Mouse (Mus musculus) neural tube, embryonic 11.5 days (tissue): ENCODE data around the gene Pax5. TPM values are rescaled to one million over a fixed set of nuclear protein-coding genes. Genes with fewer than 3 reads are reported as not detected.
A peak's percentile ranks its signal among the peaks of the same experiment; 100 is the strongest.

Source experiments
- ATAC-seq: fragments of 200-750 bp; cut with Nextera tagmentation; 2 replicates; pipeline ENCODE4 v1.8.0; 2017; ENCODE audit warnings: moderate number of reproducible peaks, mild to moderate bottlenecking, moderate TSS enrichment, moderate library complexity; ENCODE audit not compliant: insufficient read depth, low FRiP score, low TSS enrichment
- DNase-seq: peaks from one replicate; pipeline ENCODE4 v3.0.0-alpha.2; 2015; ENCODE audit warnings: low spot score
- H3K27ac ChIP-seq: fragments of 300-500 bp; sonication (generic); 2 replicates; pipeline ENCODE4 v1.5.1; 2014; ENCODE audit warnings: low read depth, mild to moderate bottlenecking, low read length
- H3K27me3 ChIP-seq: fragments of 300-500 bp; sonication (generic); 2 replicates; pipeline ENCODE4 v1.6.1; 2014; ENCODE audit warnings: mild to moderate bottlenecking, low read length, mixed read lengths; ENCODE audit not compliant: control insufficient read depth, insufficient read depth
- H3K36me3 ChIP-seq: fragments of 300-500 bp; sonication (generic); 2 replicates; pipeline ENCODE4 v1.6.1; 2014; ENCODE audit warnings: mild to moderate bottlenecking, low read length, moderate library complexity, mixed read lengths; ENCODE audit not compliant: control insufficient read depth, insufficient read depth
- H3K4me1 ChIP-seq: fragments of 300-500 bp; sonication (generic); 2 replicates; pipeline ENCODE4 v1.6.1; 2014; ENCODE audit warnings: low read length, mixed read lengths; ENCODE audit not compliant: control insufficient read depth, insufficient read depth
- H3K4me2 ChIP-seq: fragments of 300-500 bp; sonication (generic); 2 replicates; pipeline ENCODE4 v1.6.1; 2014; ENCODE audit warnings: low read depth, mild to moderate bottlenecking, moderate library complexity
- H3K4me3 ChIP-seq: fragments of 300-500 bp; sonication (generic); 2 replicates; pipeline ENCODE4 v1.5.1; 2014; ENCODE audit warnings: low read depth, low read length
- H3K9ac ChIP-seq: fragments of 300-500 bp; sonication (generic); 2 replicates; pipeline ENCODE4 v1.6.1; 2014; ENCODE audit warnings: mild to moderate bottlenecking, low read length
- H3K9me3 ChIP-seq: fragments of 300-500 bp; sonication (generic); 2 replicates; pipeline ENCODE4 v1.6.1; 2016; ENCODE audit warnings: low read length; ENCODE audit not compliant: control insufficient read depth
- WGBS: fragments of 180-500 bp; shearing (Covaris S2); extraction: QIAGEN DNeasy Blood & Tissue Kit; methylation state at CpG from one replicate; pipeline ENCODE4 v1.1.7; 2014; 5-methylcytosine and 5-hydroxymethylcytosine counted together
- microRNA-seq: library from miRNA; unstranded; fragments of <30 nt; microRNA quantifications from one replicate; pipeline ENCODE4, GENCODE M21; 2016
- polyA plus RNA-seq: library from polyadenylated mRNA; unstranded; fragments of >200 nt; fragmentation: Nextera tagmentation; extraction: Ambion mirVana; gene quantifications from 2 replicates; pipeline ENCODE4 v1.2.1, GENCODE M21; 2014

Pax5 gene
- polyA plus RNA-seq, 1 experiment from 2014 or later, result 2.4 TPM

DNA sequence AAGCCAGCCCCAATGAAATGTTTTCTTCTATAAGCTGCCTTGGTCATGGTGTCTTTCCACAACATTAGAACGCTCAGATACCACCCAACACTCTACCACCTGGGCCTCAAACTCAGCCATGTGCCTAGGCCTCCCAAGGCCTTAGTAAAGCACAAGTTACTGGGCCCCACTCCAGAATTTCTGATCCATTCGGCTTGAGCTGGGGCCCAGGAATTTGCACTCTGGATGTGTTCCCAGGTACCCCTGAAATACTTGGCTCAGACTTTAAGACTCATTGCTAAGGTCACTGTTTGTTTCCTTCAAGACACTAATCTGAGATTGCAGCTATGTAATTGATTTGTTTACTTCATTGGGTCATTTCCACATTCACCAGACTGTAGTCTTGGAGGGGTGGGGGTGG lies 214.5 kb downstream of the Pax5 start:
- Histone ChIP-seq H3K27me3 (no peaks in the 10 kb centered on the region), H3K4me1 (peaks cover 3% of the 10 kb centered on the region; the same call in 1 of the 2 replicates), H3K36me3 (no peaks in the 10 kb centered on the region), H3K9me3 (no peaks in the 10 kb centered on the region), H3K4me2 (no peak overlapping the region), H3K9ac (no peak overlapping the region), H3K4me3 (no peak overlapping the region), H3K27ac (no peak overlapping the region)
- no peak for DNase-seq
- no peak for ATAC-seq
- 94% methylated on average over 2 of the region's 2 CpGs for WGBS

DNA sequence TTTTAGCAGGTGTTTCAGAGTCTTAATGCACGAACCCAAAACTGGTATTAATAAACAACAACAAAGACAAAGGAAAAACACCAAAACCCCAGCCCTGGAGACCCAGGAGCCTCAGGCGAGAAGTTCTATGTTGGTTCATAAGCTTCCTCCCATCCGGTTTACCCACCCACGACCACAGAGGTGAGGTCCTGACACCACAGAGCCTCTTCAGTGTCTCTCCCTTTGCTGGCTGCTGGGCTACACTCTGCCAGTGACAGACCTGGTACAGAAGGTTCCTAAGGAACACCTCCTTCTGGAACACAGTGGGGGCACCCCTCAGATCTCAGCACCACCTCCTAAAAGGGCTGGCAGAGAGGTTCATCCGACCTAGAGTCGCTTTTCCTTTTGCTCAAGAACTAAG lies 216.5 kb downstream of the Pax5 start:
- no peak for DNase-seq
- Histone ChIP-seq H3K4me2 (no peak overlapping the region), H3K4me1 (peaks cover 6% of the 10 kb centered on the region; the same call in 1 of the 2 replicates), H3K27ac (no peak overlapping the region), H3K27me3 (no peaks in the 10 kb centered on the region), H3K4me3 (no peak overlapping the region), H3K9ac (no peak overlapping the region), H3K36me3 (no peaks in the 10 kb centered on the region), H3K9me3 (no peaks in the 10 kb centered on the region)
- WGBS, result 74% methylated on average over 6 of the region's 6 CpGs
- ATAC-seq, result no peak

DNA sequence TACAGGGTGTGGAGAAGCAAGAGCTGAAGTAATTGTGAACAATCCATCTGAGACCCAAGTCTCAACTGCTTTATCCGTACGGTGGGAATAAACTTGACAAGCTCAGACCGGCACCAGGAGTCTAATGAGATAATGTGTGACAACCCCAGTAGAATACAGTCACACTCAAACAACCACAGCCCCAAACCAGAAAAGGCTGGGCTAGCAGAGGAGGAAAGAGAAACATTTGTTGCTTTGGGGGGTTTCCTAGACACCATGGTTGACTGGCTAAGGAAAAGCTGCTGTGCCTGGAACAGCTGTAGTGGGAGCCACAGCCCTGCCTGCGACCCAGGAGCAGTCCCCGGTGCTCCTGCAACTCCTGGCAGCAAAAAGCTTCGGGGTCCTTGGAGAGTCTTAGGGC lies 219.4 kb downstream of the Pax5 start:
- peaks cover 9% of the 10 kb centered on the region; the same call in 1 of the 2 replicates for H3K4me1 ChIP-seq
- no peak for DNase-seq
- no peak overlapping the region for H3K9ac ChIP-seq
- H3K36me3 ChIP-seq, result no peaks in the 10 kb centered on the region
- H3K4me2 ChIP-seq, result no peak overlapping the region
- no peak overlapping the region for H3K27ac ChIP-seq
- no peak for ATAC-seq
- H3K9me3 ChIP-seq, result no peaks in the 10 kb centered on the region
- no peaks in the 10 kb centered on the region for H3K27me3 ChIP-seq
- WGBS, result 56% methylated on average over 6 of the region's 6 CpGs
- no peak overlapping the region for H3K4me3 ChIP-seq

DNA sequence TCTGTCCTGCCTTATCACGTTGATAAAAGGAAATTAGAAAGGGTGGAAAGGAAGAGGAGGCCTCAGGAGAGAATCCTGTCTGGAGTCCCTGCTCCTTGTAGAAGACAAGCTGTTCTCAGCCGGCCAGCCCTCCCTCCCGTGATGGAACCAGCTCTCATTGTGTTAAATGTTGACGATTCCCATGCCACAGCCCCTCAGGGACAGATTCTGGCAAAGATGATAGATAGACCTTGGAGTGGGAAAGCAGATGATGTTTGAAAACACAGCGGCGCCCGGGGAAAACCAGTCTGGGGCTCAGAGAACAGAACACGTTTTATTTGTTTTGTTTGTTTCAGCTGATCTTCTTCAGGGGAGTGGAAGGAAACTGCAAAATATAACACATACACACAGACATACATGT lies 221.6 kb downstream of the Pax5 start:
- ATAC-seq, result no peak
- Histone ChIP-seq H3K4me3 (no peak overlapping the region), H3K36me3 (no peaks in the 10 kb centered on the region), H3K27ac (no peak overlapping the region), H3K4me1 (peaks cover 9% of the 10 kb centered on the region; the same call in 1 of the 2 replicates), H3K4me2 (no peak overlapping the region), H3K9me3 (no peaks in the 10 kb centered on the region), H3K27me3 (no peaks in the 10 kb centered on the region), H3K9ac (no peak overlapping the region)
- DNase-seq, result peak; percentile 52
- WGBS, result 38% methylated on average over 8 of the region's 8 CpGs

DNA sequence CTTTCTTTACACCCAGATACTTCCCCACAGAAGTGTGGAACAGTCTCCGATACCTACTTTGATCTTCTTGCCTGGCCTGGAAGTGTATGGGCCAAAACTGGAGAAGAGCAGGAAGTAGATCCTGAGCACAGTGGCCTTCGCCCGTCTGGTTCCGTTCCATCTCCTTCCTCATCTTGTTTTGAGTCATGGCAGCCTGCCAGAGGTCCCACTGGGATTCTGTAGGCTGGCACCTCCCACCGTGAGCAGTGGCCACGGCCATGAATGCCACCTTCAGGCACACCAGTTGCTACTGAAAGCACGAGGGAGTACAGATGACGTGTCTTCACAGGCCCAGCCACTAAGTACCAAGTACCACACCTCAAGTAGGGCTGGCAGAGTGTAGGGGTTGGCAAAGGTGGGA lies 222.1 kb downstream of the Pax5 start:
- Histone ChIP-seq H3K27me3 (no peaks in the 10 kb centered on the region), H3K27ac (no peak overlapping the region), H3K4me3 (no peak overlapping the region), H3K9ac (no peak overlapping the region), H3K9me3 (no peaks in the 10 kb centered on the region), H3K36me3 (no peaks in the 10 kb centered on the region), H3K4me1 (peaks cover 9% of the 10 kb centered on the region; the same call in 1 of the 2 replicates), H3K4me2 (no peak overlapping the region)
- ATAC-seq (no peak), DNase-seq (no peak)
- 76% methylated on average over 8 of the region's 8 CpGs for WGBS

DNA sequence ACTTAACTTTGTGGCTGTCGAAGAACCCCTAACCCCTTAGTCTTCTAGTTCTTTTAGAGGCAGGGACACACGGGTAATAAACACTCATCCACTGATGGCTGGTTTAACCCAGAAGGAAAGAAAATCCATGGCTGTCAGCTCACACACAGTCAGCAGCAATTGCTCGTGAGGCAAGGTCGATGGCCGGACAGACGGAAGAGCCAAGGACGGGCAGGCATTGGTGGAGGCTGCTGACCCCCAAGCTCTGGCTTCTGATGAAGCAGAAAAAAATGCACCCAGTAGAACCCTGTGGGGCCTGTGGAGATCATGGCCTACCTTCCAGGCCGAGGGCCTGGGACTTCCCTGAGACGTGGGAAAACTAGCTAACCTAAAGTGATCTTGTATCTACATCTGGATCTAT lies 227.4 kb downstream of the Pax5 start:
- H3K4me3 ChIP-seq, result no peak overlapping the region
- H3K27ac ChIP-seq, result no peak overlapping the region
- H3K4me1 ChIP-seq, result no peaks in the 10 kb centered on the region
- 86% methylated on average over 9 of the region's 9 CpGs for WGBS
- no peak overlapping the region for H3K9ac ChIP-seq
- DNase-seq (no peak), ATAC-seq (no peak)
- H3K4me2 ChIP-seq, result no peak overlapping the region
- no peaks in the 10 kb centered on the region for H3K36me3 ChIP-seq
- no peaks in the 10 kb centered on the region for H3K9me3 ChIP-seq
- no peaks in the 10 kb centered on the region for H3K27me3 ChIP-seq

DNA sequence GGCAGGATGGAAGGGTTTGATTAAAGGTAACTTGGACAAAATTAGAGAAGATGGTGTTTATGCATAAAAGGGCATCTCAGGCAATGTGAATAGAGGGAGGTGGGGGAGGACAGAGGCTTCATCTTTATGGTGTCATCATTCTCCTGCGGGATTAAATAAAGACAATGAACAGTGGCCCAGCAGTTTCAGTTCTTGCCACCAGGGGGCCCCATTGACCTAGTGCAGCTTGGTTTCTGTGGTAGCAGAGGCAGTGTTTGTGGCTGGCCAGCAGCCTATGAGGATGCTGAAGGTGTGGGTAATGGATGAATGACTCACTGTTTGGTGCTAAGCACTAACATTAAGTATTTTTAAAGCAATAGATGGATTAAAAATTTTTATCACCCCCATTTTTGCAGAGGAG lies 230.5 kb downstream of the Pax5 start:
- Histone ChIP-seq H3K27ac (no peak overlapping the region), H3K36me3 (no peaks in the 10 kb centered on the region), H3K9ac (no peak overlapping the region), H3K4me1 (no peaks in the 10 kb centered on the region), H3K9me3 (no peaks in the 10 kb centered on the region), H3K4me3 (no peak overlapping the region), H3K4me2 (no peak overlapping the region), H3K27me3 (no peaks in the 10 kb centered on the region)
- WGBS, result 83% methylated on average over 1 of the region's 1 CpGs
- ATAC-seq (no peak), DNase-seq (no peak)

Small RNAs within 50 kb of the gene (microRNA-seq; reads per million reads assigned to microRNA genes)
- not detected for gene Mir5120

Other genes starting within 250 kb of the Pax5 start
- gene Zcchc7, start 45.4 kb upstream of the Pax5 start, polyA plus RNA-seq, result 23.8 and 24.4 TPM in 2 replicates